Mouse (Mus musculus) limb, embryonic 11.5 days (tissue): Measurements from ENCODE around the gene Bclaf3. TPM values are rescaled to one million over a fixed set of nuclear protein-coding genes. Genes with fewer than 3 reads are reported as not detected.

Experiments
- ATAC-seq: fragments of 200-750 bp; cut with Nextera tagmentation; 2 replicates; pipeline ENCODE4 v1.8.0; 2017; ENCODE audit warnings: low read depth; ENCODE audit not compliant: insufficient number of reproducible peaks, low FRiP score, low TSS enrichment
- DNase-seq: peaks from one replicate; pipeline ENCODE4 v3.0.0-alpha.2; 2015; ENCODE audit warnings: low spot score
- H3K27ac ChIP-seq: fragments of 300-500 bp; sonication (generic); replicated peaks from 2 replicates; pipeline ENCODE4 v1.5.1; 2014; ENCODE audit warnings: low read depth, mild to moderate bottlenecking, low read length
- H3K27me3 ChIP-seq: fragments of 300-500 bp; sonication (generic); 2 replicates; pipeline ENCODE4 v1.6.1; 2014; ENCODE audit warnings: mild to moderate bottlenecking, low read length, mixed read lengths; ENCODE audit not compliant: control insufficient read depth, insufficient read depth
- H3K36me3 ChIP-seq: fragments of 300-500 bp; sonication (generic); 2 replicates; pipeline ENCODE4 v1.6.1; 2014; ENCODE audit warnings: mild to moderate bottlenecking, low read length, moderate library complexity, mixed read lengths; ENCODE audit not compliant: control insufficient read depth, insufficient read depth
- H3K4me1 ChIP-seq: fragments of 300-500 bp; sonication (generic); 2 replicates; pipeline ENCODE4 v1.6.1; 2014; ENCODE audit warnings: low read length, mixed read lengths; ENCODE audit not compliant: control insufficient read depth, insufficient read depth
- H3K4me2 ChIP-seq: fragments of 300-500 bp; sonication (generic); 2 replicates; pipeline ENCODE4 v1.6.1; 2014; ENCODE audit warnings: low read depth, mild to moderate bottlenecking, moderate library complexity; ENCODE audit not compliant: severe bottlenecking
- H3K4me3 ChIP-seq: fragments of 300-500 bp; sonication (generic); 2 replicates; pipeline ENCODE4 v1.5.1; 2014; ENCODE audit warnings: low read depth, low read length
- H3K9ac ChIP-seq: fragments of 300-500 bp; sonication (generic); 2 replicates; pipeline ENCODE4 v1.6.1; 2014; ENCODE audit warnings: mild to moderate bottlenecking, low read length
- H3K9me3 ChIP-seq: fragments of 300-500 bp; sonication (generic); 2 replicates; pipeline ENCODE4 v1.6.1; 2016; ENCODE audit warnings: low read length; ENCODE audit not compliant: control insufficient read depth
- WGBS: fragments of 180-500 bp; shearing (Covaris S2); extraction: QIAGEN DNeasy Blood & Tissue Kit; methylation state at CpG from one replicate; pipeline ENCODE4 v1.1.7; 2014; 5-methylcytosine and 5-hydroxymethylcytosine counted together
- polyA plus RNA-seq: library from polyadenylated mRNA; unstranded; fragments of >200 nt; fragmentation: Nextera tagmentation; extraction: Ambion mirVana; gene quantifications from 2 replicates; pipeline ENCODE4 v1.2.1, GENCODE M21; 2014

Gene Bclaf3
- polyA plus RNA-seq, 1 experiment from 2014 or later = 22.9 TPM

GRCm38 (mm10) chrX:159638500-159639227 is 112.2 kb downstream of the Bclaf3 start:
- WGBS = 73% methylated on average over 4 of the region's 4 CpGs

DNA sequence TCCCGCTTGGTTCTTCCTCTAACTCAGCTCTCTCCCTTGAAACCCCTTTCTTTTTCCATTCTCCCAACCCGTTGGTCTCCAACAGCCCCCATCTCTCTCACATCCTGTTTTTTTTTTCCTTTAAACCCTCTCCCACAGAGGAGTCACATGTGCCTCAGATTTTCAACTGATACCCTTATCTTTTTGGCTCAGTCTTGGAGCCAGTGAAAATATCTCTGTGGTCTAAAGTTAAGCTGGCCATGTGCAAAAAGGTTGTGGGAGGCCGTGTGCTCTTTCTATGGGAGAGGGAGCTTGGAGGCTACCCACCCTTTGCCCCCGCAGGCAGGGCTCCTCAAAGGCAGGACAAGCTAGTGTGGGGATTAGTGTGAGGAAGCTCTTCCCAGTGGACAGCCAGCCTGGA is 113.5 kb downstream of the Bclaf3 start:
- WGBS = 83% methylated on average over 4 of the region's 4 CpGs
- DNase-seq (no peak), ATAC-seq (no peak)
- Histone ChIP-seq H3K4me3 (no peak overlapping the region), H3K4me2 (no peak overlapping the region), H3K9ac (no peak overlapping the region), H3K9me3 (no peaks in the 10 kb centered on the region), H3K27me3 (no peaks in the 10 kb centered on the region), H3K4me1 (no peaks in the 10 kb centered on the region), H3K36me3 (no peaks in the 10 kb centered on the region), H3K27ac (no peak overlapping the region)

More at GRCm38 (mm10) chrX:159638500-159639227, 112.2 kb downstream of the Bclaf3 start:
- Histone ChIP-seq H3K36me3 (no peaks in the 10 kb centered on the region), H3K4me3 (no peak overlapping the region), H3K27me3 (no peaks in the 10 kb centered on the region), H3K4me1 (no peaks in the 10 kb centered on the region), H3K9ac (no peak overlapping the region), H3K9me3 (no peaks in the 10 kb centered on the region), H3K4me2 (no peak overlapping the region), H3K27ac (no peak overlapping the region)
- DNase-seq (no peak), ATAC-seq (no peak)

Other genes with a start within 250 kb of the Bclaf3 start
- 152 and 170 TPM in 2 replicates for gene Eif1ax, start 154.5 kb upstream of the Bclaf3 start, polyA plus RNA-seq
- 2.1 and 2.7 TPM in 2 replicates for gene Map7d2, start 112.1 kb upstream of the Bclaf3 start, polyA plus RNA-seq
- 21.0 and 25.7 TPM in 2 replicates for gene Sh3kbp1, start 100.6 kb downstream of the Bclaf3 start, polyA plus RNA-seq